8 mouse cellular contexts compared by ENCODE assay signal in the genomic region with DNA sequence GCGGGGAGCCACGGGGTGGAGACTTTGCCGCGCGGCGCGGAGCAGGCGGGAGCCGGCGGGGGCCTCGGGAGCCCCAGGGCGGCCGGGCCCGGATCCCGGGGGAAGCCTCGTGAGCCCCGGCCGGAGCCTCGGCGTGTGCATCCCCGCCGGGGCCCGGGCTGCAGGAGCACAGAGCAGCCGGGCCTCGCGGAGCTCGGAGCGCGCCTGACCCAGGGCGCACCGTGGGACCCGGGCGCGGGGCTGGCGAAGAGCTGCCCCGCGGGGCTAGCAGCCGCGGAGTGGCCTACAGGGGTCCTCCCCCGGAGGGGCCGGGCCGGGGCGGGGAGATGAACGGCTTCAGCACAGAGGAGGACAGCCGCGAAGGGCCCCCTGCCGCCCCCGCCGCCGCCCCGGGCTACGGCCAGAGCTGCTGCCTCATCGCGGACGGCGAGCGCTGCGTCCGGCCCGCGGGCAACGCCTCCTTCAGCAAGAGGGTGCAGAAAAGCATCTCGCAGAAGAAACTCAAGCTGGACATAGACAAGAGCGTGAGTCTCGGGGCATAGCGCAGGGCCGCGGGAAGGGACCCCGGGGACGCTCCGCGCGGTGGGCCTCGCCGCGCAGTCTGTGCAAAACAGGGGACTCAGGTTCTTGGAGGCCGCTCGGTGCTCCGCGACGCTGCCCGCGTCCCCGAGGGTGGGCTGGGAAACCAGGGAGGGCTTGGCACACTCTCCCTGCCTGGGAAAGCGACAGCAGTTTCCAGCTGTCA. TPM values are rescaled to one million over a fixed set of nuclear protein-coding genes. Genes with fewer than 3 reads are reported as not detected.
DNase-seq lines count a peak whose midpoint lies in the region; ATAC-seq and TF ChIP-seq lines count a peak whose summit lies in the region.

No protein-coding gene starts in this region.

- H3K4me3 ChIP-seq in embryonic facial prominence, embryonic 14.5 days (ENCODE audit: low read depth, low read length): peak overlapping the region; percentile 94
- peak overlapping the region; percentile 85 for H3K4me3 ChIP-seq in heart, embryonic 14.5 days (ENCODE audit: control insufficient read depth in 1 of 2, insufficient read depth in 1 of 2, low read depth in 1 of 2, low read length in 2 of 2)
- peak overlapping the region; percentile 95 for H3K4me3 ChIP-seq in kidney, postnatal 0 days (replicated peaks; ENCODE audit: low read depth, low read length)
- H3K4me3 ChIP-seq in lung, embryonic 16.5 days (ENCODE audit: low read length): peak overlapping the region; percentile 90

- TF ChIP-seq CTCF in kidney, postnatal 0 days (IDR thresholded peaks at IDR 0.05; ENCODE audit: low read depth): no peak

- ATAC-seq in embryonic facial prominence, embryonic 14.5 days (ENCODE audit: low read depth): peak; percentile 64
- peak; percentile 60 for ATAC-seq in heart, embryonic 14.5 days (ENCODE audit: insufficient number of reproducible peaks, insufficient read depth, low FRiP score, low read depth)
- peak; percentile 49 for ATAC-seq in kidney, postnatal 0 days (replicated peaks; ENCODE audit: low FRiP score, low read depth)
- ATAC-seq in lung, embryonic 16.5 days (ENCODE audit: low read depth): peak; percentile 72

- peak; percentile 48 to 55 for DNase-seq in B cell, adult 2 months
- peak; percentile 48 for DNase-seq in adrenal gland, adult 8-10 months
- peak; percentile 29 for DNase-seq in embryonic facial prominence, embryonic 14.5 days (ENCODE audit: low spot score)
- peak; percentile 47 for DNase-seq in kidney, postnatal 0 days (ENCODE audit: low spot score)
- peak; percentile 59 for DNase-seq in retina, embryonic 14.5 days (ENCODE audit: low spot score)
- DNase-seq in urinary bladder, postnatal 25 days (ENCODE audit: low spot score): peak; percentile 64

- H3K9ac ChIP-seq in embryonic facial prominence, embryonic 14.5 days (ENCODE audit: low read depth, low read length): peak overlapping the region; percentile 90
- H3K9ac ChIP-seq in heart, embryonic 14.5 days (ENCODE audit: low read length): peak overlapping the region; percentile 93
- H3K9ac ChIP-seq in kidney, postnatal 0 days (ENCODE audit: low read depth, low read length): peak overlapping the region; percentile 92
- H3K9ac ChIP-seq in lung, embryonic 16.5 days (ENCODE audit: low read length): peak overlapping the region; percentile 92

- H3K27me3 ChIP-seq in embryonic facial prominence, embryonic 14.5 days (replicated peaks; ENCODE audit: control insufficient read depth, insufficient read depth, low read length): no peaks in the 10 kb centered on the region
- no peaks in the 10 kb centered on the region for H3K27me3 ChIP-seq in heart, embryonic 14.5 days (ENCODE audit: control insufficient read depth, insufficient read depth, low read length)
- H3K27me3 ChIP-seq in kidney, postnatal 0 days (ENCODE audit: insufficient read depth, low read length): no peaks in the 10 kb centered on the region
- H3K27me3 ChIP-seq in lung, embryonic 16.5 days (ENCODE audit: control insufficient read depth, insufficient read depth, low read depth, low read length): no peaks in the 10 kb centered on the region

- peak overlapping the region; percentile 65 for H3K27ac ChIP-seq in embryonic facial prominence, embryonic 14.5 days (replicated peaks; ENCODE audit: low read depth, low read length)
- H3K27ac ChIP-seq in heart, embryonic 14.5 days (replicated peaks in 1 of 2; ENCODE audit: control insufficient read depth in 1 of 2, insufficient read depth in 1 of 2, low read depth in 2 of 2, low read length in 2 of 2): peak overlapping the region; percentile 5 to 81; a peak in 2 of 4 replicates
- peak overlapping the region; percentile 57; the same call in 1 of the 2 replicates for H3K27ac ChIP-seq in kidney, postnatal 0 days
- H3K27ac ChIP-seq in lung, embryonic 16.5 days (ENCODE audit: low read length): peak overlapping the region; percentile 29

- H3K9me3 ChIP-seq in embryonic facial prominence, embryonic 14.5 days (ENCODE audit: control insufficient read depth, low read length): no peaks in the 10 kb centered on the region
- H3K9me3 ChIP-seq in heart, embryonic 14.5 days (ENCODE audit: control insufficient read depth, low read length): no peaks in the 10 kb centered on the region
- no peaks in the 10 kb centered on the region for H3K9me3 ChIP-seq in kidney, postnatal 0 days (replicated peaks; ENCODE audit: low read length)
- no peaks in the 10 kb centered on the region for H3K9me3 ChIP-seq in lung, embryonic 16.5 days (ENCODE audit: control insufficient read depth, low read length)

- peak overlapping the region; percentile 69 for H3K4me2 ChIP-seq in embryonic facial prominence, embryonic 14.5 days (ENCODE audit: low read depth, low read length)
- H3K4me2 ChIP-seq in heart, embryonic 14.5 days (ENCODE audit: low read length): peak overlapping the region; percentile 91
- H3K4me2 ChIP-seq in kidney, postnatal 0 days (ENCODE audit: low read length): peak overlapping the region; percentile 98
- peak overlapping the region; percentile 99 for H3K4me2 ChIP-seq in lung, embryonic 16.5 days (ENCODE audit: low read depth, low read length)

- H3K4me1 ChIP-seq in embryonic facial prominence, embryonic 14.5 days (ENCODE audit: control insufficient read depth, insufficient read depth, low read length): peaks cover 17% of the 10 kb centered on the region
- H3K4me1 ChIP-seq in heart, embryonic 14.5 days (ENCODE audit: control insufficient read depth in 2 of 2, insufficient read depth in 2 of 2, low read length in 2 of 2): peaks cover 8 to 22% of the 10 kb centered on the region in 2 experiments
- H3K4me1 ChIP-seq in kidney, postnatal 0 days (replicated peaks; ENCODE audit: insufficient read depth, low read length): no peaks in the 10 kb centered on the region; the same call in 1 of the 2 replicates
- peaks cover 19% of the 10 kb centered on the region for H3K4me1 ChIP-seq in lung, embryonic 16.5 days (replicated peaks; ENCODE audit: control insufficient read depth, insufficient read depth, low read length)

- 3% methylated on average over 18 of the region's 85 CpGs for WGBS in embryonic facial prominence, embryonic 14.5 days
- WGBS in heart, embryonic 14.5 days: under 1% methylated on average over 74 of the region's 85 CpGs
- under 1% methylated on average over 67 of the region's 85 CpGs for WGBS in kidney, postnatal 0 days
- under 1% methylated on average over 81 of the region's 85 CpGs for WGBS in lung, embryonic 16.5 days

- H3K36me3 ChIP-seq in embryonic facial prominence, embryonic 14.5 days (ENCODE audit: control insufficient read depth, insufficient read depth, low read length): 0 out of 2 replicates have a peak, but pooled peaks cover 10% of the 10 kb centered on the region
- peaks cover 10% of the 10 kb centered on the region; the same call in 1 of the 2 replicates for H3K36me3 ChIP-seq in heart, embryonic 14.5 days (ENCODE audit: control insufficient read depth, insufficient read depth, low read length)
- no peaks in the 10 kb centered on the region for H3K36me3 ChIP-seq in kidney, postnatal 0 days (ENCODE audit: insufficient read depth, low read length)
- 0 out of 2 replicates have a peak, but pooled peaks cover 2% of the 10 kb centered on the region for H3K36me3 ChIP-seq in lung, embryonic 16.5 days (ENCODE audit: control insufficient read depth, insufficient read depth, low read length)

RNA-seq across cellular contexts. Expression of gene Sap30l, which starts 0.5 kb away (rescaled TPM):
- total RNA-seq in adrenal gland, adult 8-10 months (2022): 10 to 100 TPM; 51.1 to 63.4 (median 59.3) TPM
- polyA plus RNA-seq in embryonic facial prominence, embryonic 14.5 days (2014; fragmentation: Nextera tagmentation; extraction: Ambion mirVana): 14.2 and 16.3 TPM in 2 replicates
- polyA plus RNA-seq in heart, embryonic 14.5 days (2014; fragmentation: Nextera tagmentation; extraction: Ambion mirVana): 14.2 and 20.4 TPM in 2 replicates
- polyA plus RNA-seq in kidney, postnatal 0 days (2015; fragmentation: Nextera tagmentation; extraction: Ambion mirVana): 12.6 and 19.1 TPM in 2 replicates
- 4.8 and 6.1 TPM in 2 replicates for polyA plus RNA-seq in lung, embryonic 16.5 days (2015; fragmentation: Nextera tagmentation; extraction: Ambion mirVana)

RNA-seq across cellular contexts. Expression of gene Hand1, which starts 30.7 kb away (rescaled TPM):
- total RNA-seq in adrenal gland, adult 8-10 months (2022): 10 to 100 TPM; 10.5 to 28.1 (median 17.4) TPM
- 1.6 and 1.7 TPM in 2 replicates for polyA plus RNA-seq in embryonic facial prominence, embryonic 14.5 days (2014; fragmentation: Nextera tagmentation; extraction: Ambion mirVana)
- polyA plus RNA-seq in heart, embryonic 14.5 days (2014; fragmentation: Nextera tagmentation; extraction: Ambion mirVana): 13.0 and 14.1 TPM in 2 replicates
- polyA plus RNA-seq in kidney, postnatal 0 days (2015; fragmentation: Nextera tagmentation; extraction: Ambion mirVana): 0.13 TPM in 1 of 2 replicates, not detected in the other
- 0.16 and 0.23 TPM in 2 replicates for polyA plus RNA-seq in lung, embryonic 16.5 days (2015; fragmentation: Nextera tagmentation; extraction: Ambion mirVana)

Comparison
In these comparisons a context has a peak if more than half of its experiments do, and no peak if none do; other contexts are left out.
1. Peak in every context shown above with its lines: DNase-seq, ATAC-seq, H3K4me3 ChIP-seq and H3K27ac ChIP-seq.